Mouse (Mus musculus) heart, postnatal 25 days (tissue): ENCODE measurements at regions not wholly inside any gene's neighbourhood (a gene's known extent, or its start where the extent isn't known, plus 50 kb on each side); places are given as distances from the start of the nearest gene placed in this dataset.

Source experiments
- DNase-seq: peaks from one replicate; pipeline ENCODE4 v3.0.0; 2022; ENCODE audit warnings: low spot score
- intact Hi-C: fragments of 180-260 bp; cut with DNase I; formaldehyde crosslinking; loops from one replicate; pipeline ENCODE4 v1.15.1; 2025

DNA sequence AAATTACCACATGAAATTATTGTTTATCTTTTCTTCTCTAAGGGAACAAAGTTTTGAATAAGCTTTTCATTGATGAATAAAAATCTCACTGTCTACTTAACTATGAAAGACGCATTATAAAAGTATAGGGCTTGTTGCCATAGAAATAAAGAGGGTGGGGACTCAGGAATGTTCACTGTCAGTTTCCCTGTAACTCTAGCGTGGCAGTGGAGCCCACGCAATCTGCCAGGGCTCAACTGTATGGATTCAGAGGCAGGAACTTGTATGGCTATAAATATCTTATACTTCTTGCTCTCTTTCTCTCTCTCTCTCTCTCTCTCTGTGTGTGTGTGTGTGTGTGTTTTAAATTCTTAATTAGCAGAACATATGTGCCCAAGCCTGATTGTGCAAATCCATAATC lies 276.2 kb upstream of the Runx1 start:
- no peak for DNase-seq
- intact Hi-C loops: no loop called here

DNA sequence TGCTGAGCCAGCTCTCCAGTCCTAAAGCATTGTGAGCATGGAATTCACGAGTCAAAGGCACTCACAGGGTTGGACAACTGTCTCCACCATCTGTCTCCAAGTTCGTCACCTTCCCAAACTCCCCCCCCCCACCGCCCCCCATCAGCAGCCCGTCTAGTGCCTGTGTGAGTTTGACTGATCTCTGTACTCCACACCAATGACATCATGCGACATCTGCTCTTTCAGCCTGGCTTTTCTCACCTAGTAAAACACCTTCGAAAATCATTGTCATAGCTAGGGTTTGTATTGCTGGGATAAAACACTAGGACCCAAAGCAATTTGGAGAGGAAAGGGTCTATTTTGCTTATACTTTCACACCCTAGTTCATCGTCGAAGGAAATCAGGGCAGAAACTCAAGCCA lies 272.1 kb upstream of the Runx1 start:
- DNase-seq: no peak
- intact Hi-C loops: no loop called here

DNA sequence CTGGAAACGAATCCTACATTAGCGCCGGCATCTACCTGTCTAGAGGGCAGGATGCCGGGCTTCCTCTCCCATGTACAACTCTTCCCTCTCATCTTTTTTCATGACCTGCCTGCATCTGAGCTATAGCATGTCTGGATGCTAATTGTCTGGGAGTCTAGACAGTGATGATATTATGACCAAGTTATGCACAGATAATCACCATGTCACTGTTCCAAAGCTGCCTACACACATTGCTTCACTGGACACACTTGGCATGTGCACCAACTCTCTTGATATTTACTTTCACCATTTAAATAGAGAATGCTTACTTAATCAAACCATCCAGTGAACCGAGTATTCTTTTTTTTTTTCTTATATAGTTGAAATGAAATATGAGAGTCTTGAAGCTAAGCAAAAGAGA lies 270.2 kb upstream of the Runx1 start:
- intact Hi-C loops: no loop called here
- no peak for DNase-seq

DNA sequence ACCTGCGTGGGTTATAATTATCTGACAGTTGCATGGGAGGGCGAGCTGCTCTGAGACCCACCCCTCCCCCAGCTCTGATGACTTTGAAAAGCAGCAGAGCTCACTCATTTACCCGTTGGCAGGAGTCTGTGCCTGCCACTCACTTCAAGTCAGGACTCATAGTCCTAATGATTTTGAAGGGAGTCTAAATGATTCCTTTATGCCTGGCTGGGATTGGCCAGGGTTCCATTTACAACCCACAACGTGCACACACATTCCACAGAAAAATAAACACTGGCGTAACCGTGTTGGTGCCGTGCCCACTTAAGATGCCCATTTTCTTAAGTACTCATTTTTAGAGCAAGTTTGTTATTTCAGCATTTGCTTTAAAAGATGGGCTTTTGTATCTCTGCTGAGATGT lies 266.8 kb upstream of the Runx1 start:
- intact Hi-C loops: no loop called here
- no peak for DNase-seq

DNA sequence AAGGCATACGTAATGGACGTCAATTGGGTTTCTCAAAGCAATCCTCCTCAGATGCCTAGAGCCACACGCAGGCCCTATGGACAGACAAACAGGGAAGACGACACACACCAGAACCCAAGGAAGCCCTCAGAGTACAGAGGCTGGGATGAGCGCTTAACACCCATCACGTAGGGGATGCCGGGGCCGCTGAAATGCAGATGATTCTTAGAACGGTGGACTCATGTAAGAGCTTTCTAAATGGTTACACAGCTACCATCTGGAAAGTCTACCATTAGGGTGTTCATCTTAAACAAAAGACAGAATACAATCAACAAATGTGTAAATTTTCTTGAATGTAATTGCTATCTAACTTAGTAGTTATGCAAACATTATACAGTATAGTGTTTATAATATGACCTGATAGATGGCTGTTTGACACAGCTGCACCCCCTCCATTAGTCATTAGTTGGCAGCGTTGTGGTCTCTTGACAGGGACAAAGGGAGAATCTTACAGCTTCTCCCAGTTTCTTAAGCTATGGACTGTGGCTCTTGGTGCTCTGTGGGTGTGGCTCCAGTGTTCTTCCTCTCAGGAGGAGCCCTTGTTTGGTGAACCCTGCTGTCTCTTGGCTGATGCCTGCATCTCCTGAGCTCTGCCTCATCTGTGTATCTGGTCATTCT lies 259.4 kb upstream of the Runx1 start:
- no peak for DNase-seq
- intact Hi-C loops: no loop called here

- intact Hi-C loops: no loop called here
- DNase-seq: no peak
Measured at GRCm38 (mm10) chr16:93083756-93084155, 257.8 kb upstream of the Runx1 start.

DNA sequence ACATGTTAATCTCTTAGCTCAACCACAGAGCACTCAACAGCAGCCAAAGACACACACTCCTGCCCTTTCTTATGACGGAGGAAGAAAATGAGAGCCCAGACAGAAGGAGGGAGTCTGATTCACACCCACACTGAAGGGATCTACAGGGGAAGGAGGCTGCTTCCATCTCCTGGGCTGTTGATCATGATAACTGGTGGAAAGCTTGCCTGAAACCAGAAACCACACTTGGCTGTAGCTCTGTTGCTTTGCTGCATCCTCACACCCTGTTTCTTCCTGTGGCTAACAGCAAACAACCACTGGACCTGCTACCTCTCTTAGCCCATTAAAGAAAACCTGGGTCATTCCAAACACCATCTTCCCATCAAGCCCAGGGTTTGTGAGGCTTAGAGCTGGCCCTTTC lies 257.2 kb upstream of the Runx1 start:
- DNase-seq: no peak
- intact Hi-C loops: no loop called here

DNA sequence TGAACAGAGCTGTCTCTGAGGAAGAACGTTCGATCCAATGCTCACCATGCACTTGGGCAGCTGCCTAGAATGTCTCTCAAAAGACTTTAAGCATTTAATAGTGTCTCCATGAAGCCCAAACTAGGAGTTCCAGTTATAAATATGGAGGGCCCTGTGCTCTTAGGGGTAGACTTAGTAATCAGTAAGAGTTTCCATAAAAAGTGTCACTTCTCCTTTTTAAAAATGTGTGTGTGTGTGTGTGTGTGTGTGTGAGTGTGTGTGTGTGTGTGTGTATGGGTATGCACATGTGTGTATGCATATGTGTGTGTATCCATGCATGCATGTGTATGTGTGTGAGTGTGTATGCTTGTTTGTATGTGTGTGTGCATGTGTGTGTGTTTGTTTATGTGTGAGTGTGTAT lies 255.6 kb upstream of the Runx1 start:
- intact Hi-C loops: no loop called here
- no peak for DNase-seq

DNA sequence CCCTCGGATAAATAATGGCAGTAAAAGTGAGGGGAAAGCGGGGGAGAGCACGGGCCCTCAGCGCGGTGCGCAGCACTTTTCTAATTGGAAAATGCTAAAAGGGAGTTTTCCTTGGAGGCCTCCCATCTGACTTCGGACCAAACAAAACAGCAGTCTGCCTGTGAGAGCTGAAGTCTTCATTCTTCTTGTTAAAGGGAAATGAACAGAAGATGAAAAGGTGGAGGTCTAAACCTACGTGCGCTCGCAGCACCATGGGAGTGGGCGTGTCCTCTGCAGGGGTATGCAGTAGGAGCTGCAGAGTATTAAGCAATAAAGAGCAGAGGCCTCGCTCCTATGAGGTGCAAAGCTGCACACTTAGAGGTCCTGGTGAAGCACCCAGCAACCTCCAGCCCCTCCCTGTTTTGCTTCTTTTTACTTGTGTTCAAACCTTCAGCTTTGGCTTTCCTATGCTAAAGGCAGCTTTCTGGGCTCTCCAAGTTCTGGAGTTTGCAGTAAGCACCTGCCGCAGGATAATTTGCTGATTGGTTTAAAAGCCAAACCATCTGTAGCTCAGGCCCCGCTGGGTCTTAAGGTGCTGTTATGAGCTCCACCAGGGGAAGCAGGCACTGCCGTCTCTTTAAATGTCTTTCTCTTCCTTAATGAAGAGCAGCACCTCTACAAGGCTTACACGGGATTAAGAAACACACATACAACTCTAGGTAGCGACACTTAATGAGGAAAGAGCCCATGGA lies 253.9 kb upstream of the Runx1 start:
- intact Hi-C loops: no loop called here
- DNase-seq: peak; percentile 23

DNA sequence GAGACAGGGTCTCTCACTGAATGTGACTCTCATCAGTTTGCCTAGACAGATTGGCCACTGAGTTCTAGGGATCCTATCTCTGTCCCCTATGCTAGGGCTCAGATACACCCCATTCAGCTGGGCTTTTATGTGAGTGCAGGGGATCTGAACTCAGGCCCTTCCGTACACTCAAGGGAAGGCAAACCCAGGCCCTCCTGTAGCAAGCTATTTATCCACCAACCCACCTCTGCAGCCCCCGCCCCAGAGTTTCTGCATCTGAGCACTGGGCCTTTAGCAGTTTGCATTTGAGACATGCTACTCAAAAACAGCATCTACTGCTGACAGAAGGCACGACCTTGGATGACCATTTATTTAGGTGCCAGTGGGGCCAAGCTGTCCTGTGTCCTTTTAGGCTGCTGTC lies 253.0 kb upstream of the Runx1 start:
- no peak for DNase-seq
- intact Hi-C loops: no loop called here

DNA sequence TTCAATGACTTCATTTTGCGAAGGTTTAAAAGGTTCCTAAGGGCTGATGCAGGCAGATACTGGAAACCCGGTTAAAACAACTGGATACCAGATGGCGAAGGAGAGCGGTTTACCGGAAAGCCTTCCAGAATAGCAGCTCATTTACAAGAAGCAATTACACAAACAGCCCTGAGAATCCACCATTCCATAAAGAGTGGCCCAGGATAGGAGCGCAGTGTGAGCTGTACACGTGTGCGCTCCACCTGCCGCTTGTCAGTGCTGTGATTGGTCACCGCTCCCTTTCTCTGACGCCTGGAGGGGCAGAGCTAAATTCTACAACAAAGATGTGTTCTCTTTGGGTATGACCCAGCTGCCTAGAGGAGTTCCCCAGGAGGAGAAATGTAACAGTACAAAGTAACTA lies 249.5 kb upstream of the Runx1 start:
- no peak for DNase-seq
- intact Hi-C loops: no loop called here

DNA sequence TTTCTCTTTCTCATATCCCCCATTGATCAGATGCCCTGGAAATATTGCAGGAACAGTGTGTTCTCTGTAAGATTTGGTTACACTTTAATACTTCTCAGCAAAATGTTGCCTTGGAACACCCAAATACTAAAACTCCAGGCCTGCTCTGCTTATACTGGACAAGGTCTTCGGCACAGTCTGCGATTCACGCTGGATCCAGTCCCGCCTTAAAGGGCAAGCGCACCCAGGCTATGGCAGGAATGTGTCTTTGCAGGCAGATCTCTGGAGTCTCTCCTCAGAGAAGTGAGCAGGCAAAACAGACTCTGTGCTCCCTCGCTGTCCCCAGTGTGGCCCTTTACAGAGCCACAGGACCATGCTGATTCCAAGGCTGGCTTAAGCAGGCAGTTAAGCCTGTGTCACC lies 246.2 kb upstream of the Runx1 start:
- DNase-seq: peak; percentile 48
- intact Hi-C loops: no loop called here

DNA sequence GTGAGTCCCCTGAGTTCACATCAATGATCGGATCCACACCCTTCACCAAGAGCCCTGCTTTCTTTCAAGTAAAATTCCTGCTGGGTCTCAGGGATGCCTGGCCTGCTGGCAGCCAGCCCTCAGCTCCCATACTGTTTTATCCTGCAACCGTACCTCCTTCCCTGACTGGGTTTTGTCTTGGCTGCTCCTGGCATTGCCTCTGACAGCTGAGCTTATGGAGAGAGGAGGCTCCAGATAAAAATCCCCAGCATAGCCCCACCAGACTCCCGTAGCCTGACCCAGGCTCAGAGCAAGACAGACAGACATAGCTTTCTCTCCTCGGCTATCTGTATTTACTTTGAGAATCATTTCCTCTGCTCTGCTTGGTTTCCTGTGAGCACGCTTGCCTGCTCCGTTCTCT lies 245.8 kb upstream of the Runx1 start:
- intact Hi-C loops: no loop called here
- DNase-seq: no peak

DNA sequence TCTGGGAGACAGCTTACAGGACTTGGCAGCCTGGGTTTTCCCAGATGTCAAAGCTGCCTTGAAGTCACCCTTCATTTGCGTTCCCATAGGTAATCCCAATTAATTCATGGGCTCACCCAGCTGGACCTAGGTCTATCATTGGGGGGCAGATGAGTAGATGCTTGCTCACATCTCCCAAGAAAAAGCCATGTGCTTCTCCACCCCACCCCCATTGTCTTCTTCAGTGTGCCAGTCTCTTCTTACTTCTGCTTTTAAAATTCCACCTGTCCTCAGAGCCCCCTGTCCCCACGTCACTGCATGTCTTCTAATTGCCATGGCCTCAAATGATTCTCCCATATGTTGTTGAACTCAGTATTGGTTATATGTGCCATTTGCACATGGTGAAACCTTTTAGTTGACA lies 240.9 kb upstream of the Runx1 start:
- intact Hi-C loops: no loop called here
- DNase-seq: no peak

- intact Hi-C loops: no loop called here
- DNase-seq: no peak
Measured at GRCm38 (mm10) chr16:93061475-93062179, 235.7 kb upstream of the Runx1 start.

- intact Hi-C loops: no loop called here
- no peak for DNase-seq
Measured at GRCm38 (mm10) chr16:93056295-93056694, 230.3 kb upstream of the Runx1 start.

- DNase-seq: no peak
- intact Hi-C loops: no loop called here
Measured at GRCm38 (mm10) chr16:93055545-93055944, 229.6 kb upstream of the Runx1 start.

GRCm38 (mm10) chr16:93051233-93051632 lies 225.3 kb upstream of the Runx1 start:
- intact Hi-C loops: no loop called here
- DNase-seq: no peak

- intact Hi-C loops: no loop called here
Measured at GRCm38 (mm10) chr16:93048418-93048932, 222.5 kb upstream of the Runx1 start.

DNA sequence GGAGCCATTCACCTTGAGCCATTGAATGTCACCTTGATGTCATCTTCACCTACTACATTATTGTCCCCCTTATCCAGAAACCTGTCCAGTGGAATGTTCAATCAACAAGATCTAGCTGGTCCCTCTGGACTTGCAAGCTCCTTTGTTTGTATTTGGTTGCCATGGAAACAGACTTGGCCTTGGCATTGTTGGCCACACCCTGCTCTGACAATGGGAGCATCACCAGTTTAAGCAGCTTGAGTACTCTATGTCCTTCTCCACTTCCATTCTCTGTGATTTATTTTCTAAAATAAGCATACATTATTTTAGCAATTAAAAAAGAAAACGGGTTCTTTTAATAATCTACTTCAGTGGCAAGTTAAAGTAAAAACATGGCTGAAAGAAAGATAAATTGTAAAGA lies 221.6 kb upstream of the Runx1 start:
- intact Hi-C loops: no loop called here
- no peak for DNase-seq

More at GRCm38 (mm10) chr16:93048418-93048932, 222.5 kb upstream of the Runx1 start:
- DNase-seq: no peak

GRCm38 (mm10) chr16:93046221-93046620 lies 220.3 kb upstream of the Runx1 start:
- DNase-seq: no peak
- intact Hi-C loops: no loop called here
